Mouse (Mus musculus): ENCODE measurements around the gene Iqgap3. TPM values are rescaled to one million over a fixed set of nuclear protein-coding genes. Genes with fewer than 3 reads are reported as not detected.
A peak's percentile ranks its signal among the peaks of the same experiment; 100 is the strongest.

Gene Iqgap3
- total RNA-seq, 2 experiments from 2014 or later: 0.21 to 0.41 TPM

DNA sequence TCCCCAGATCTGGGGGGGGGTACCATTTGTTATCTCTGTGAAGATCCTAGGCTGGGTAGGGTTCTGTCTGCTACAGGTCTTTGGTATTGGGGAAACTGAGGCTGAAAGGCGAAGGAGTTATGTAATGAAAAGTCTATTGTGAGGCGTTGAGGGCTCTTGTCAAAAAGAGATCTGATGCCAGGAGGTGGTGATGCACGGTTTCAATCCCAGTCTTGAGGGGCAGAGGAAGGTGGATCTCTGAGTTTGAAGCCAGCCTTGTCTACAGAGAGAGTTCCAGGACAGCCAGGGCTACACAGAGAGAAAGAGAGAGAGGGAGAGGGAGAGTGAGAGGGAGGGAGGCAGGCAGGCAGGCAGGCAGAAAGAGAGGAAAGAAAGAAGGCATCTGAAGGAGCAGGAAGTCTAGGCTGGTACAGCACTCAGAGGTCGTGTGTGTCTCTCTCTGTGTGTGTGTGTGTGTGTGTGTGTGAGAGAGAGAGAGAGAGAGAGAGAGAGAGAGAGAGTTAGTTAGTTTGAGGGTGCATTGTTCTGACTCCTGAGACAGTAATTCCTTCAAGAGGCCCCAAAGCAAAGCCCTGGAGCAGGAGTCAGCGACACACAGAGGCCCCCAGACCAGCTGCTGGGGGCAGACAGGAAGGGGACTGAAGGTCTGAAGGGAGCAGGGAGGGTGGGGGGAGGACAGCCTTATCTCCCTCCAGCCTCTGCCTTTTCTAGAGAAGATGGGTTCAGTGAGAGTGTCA, 64.8 kb downstream of the Iqgap3 start:
- TF ChIP-seq CTCF (IDR thresholded peaks at IDR 0.05): no peak
- Histone ChIP-seq H3K4me3 (peak overlapping the region; percentile 98; the same call in 1 of the 2 replicates), H3K27ac (peak overlapping the region; percentile 95)
- intact Hi-C loops (cut with DNase I): no loop called here
- no peak for DNase-seq (ENCODE audit: extremely low spot score in 1 of 2, low spot score in 2 of 2)

GRCm38 (mm10) chr3:88147444-88147843, 65.7 kb downstream of the Iqgap3 start:
- intact Hi-C loops (cut with DNase I): no loop called here
- H3K4me3 ChIP-seq: no peak overlapping the region
- DNase-seq (ENCODE audit: extremely low spot score in 1 of 2, low spot score in 2 of 2): no peak
- H3K27ac ChIP-seq: peak overlapping the region; percentile 93; the same call in 1 of the 2 replicates
- no peak for TF ChIP-seq CTCF (IDR thresholded peaks at IDR 0.05)

DNA sequence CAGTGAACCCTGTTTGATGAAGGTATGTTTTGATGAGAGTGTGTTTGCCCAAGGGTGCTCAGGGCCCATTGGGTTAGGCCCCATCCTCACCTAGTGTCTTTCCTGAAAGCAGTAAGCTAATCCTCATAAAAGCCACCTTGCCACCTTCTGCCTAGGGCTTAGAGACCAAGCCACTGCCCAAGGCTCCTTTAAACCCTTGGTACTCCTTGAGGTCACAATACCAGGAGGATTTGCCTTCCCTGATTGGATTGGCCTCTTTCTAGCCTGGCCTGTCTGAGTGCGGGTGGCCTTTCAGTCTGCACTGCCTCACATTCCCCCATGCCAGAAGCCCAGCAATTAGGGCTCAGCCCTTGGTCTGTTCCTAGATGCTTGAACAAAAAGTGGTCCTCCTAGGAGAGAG, 66.1 kb downstream of the Iqgap3 start:
- intact Hi-C loops (cut with DNase I): no loop called here
- DNase-seq (ENCODE audit: extremely low spot score in 1 of 2, low spot score in 2 of 2): no peak
- H3K27ac ChIP-seq: peak overlapping the region; percentile 93; the same call in 1 of the 2 replicates

DNA sequence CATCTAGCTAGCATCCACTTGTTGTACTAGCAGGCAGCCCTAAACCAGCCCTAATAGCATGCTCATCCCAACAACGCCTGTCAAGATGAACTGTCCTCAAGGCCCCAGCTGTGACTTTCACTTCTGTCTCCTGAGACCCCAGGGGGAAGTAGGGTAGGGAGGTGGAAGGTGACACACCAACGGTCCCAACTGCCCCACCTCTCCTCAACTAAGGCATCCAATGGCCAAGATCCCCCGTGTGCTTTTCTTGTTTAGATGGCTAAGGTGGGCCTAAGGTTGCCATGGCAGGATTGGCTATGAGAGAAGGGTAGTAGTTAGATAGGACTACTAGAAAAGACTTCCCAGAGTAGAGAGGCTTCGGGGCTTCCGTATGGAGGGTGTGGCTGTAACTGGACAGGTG, 66.6 kb downstream of the Iqgap3 start:
- H3K27ac ChIP-seq: peak overlapping the region; percentile 93
- intact Hi-C loops (cut with DNase I): no loop called here
- DNase-seq (ENCODE audit: extremely low spot score in 1 of 2, low spot score in 2 of 2): no peak

More for the DNA sequence above, 66.1 kb downstream of the Iqgap3 start:
- no peak for TF ChIP-seq CTCF (IDR thresholded peaks at IDR 0.05)
- H3K4me3 ChIP-seq: no peak overlapping the region

DNA sequence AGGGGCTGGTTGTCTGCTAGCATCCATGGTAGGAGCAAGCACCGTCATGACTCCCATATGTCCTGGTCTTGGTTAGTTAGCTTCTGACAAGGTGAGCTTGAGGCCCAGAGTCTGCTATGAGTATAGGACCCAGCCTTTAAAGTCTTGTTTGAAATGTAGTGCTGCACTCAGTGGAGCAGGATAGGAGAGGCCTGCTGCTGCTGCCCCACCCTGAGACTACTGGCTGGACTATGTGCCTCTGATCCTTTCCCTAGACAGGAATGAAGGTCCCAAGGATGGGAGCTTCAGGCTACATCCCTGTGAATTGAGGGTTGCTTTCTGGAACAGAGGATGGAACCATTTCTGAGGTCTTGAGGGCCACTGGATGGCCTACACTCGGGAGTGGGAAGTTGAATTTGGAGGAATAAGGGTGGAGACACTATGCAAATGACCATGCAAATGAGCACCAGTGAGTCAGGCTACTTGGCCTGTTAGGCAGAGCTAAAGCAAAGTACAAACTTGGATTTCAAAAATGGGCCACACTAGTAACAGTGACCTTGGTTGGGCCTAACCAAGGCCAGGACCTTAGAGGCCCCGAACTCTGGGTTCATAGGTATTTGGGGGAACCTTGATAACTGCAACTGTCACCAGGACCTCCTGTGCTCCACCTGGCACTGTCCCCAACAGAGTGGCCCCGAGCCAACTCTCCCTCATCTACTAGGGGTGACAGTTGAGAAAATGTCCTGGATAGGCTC, 67.2 kb downstream of the Iqgap3 start:
- Histone ChIP-seq H3K4me3 (peak overlapping the region; percentile 33), H3K27ac (peak overlapping the region; percentile 93)
- DNase-seq (ENCODE audit: extremely low spot score in 1 of 2, low spot score in 2 of 2): no peak
- no peak for TF ChIP-seq CTCF (IDR thresholded peaks at IDR 0.05)
- intact Hi-C loops (cut with DNase I): no loop called here

More for the DNA sequence above, 66.6 kb downstream of the Iqgap3 start:
- no peak overlapping the region for H3K4me3 ChIP-seq
- TF ChIP-seq CTCF (IDR thresholded peaks at IDR 0.05): no peak

- DNase-seq (ENCODE audit: extremely low spot score in 1 of 2, low spot score in 2 of 2): no peak
- Histone ChIP-seq H3K4me3 (peak overlapping the region; percentile 33), H3K27ac (peak overlapping the region; percentile 93)
- intact Hi-C loops (cut with DNase I): no loop called here
- no peak for TF ChIP-seq CTCF (IDR thresholded peaks at IDR 0.05)
Observed at GRCm38 (mm10) chr3:88149510-88149974, 67.8 kb downstream of the Iqgap3 start.

- H3K4me3 ChIP-seq: peak overlapping the region; percentile 33
- intact Hi-C loops (cut with DNase I): no loop called here
- peak overlapping the region; percentile 93 for H3K27ac ChIP-seq
- peak; percentile 77 for DNase-seq (ENCODE audit: extremely low spot score in 1 of 2, low spot score in 2 of 2)
- TF ChIP-seq CTCF (IDR thresholded peaks at IDR 0.05): peak; percentile 45
Observed at GRCm38 (mm10) chr3:88150061-88150998, 68.6 kb downstream of the Iqgap3 start.

DNA sequence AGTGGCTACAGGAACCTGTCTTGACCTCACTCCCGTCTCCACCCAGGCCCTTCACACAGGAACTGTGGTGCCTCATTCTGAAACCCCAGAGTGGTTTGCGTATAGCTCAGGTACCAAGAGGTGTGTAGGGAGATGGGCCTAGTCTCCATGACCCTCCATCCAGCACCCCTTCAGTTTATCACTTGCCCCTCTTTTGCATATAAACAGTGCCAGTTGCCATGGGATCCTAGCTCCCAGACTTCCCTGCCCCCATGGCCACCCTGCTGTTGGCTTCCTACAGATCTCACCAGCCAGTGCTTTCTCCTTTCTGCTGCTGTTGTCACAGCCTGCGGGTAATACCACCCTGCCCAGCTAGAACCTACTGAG, 69.2 kb downstream of the Iqgap3 start:
- intact Hi-C loops (cut with DNase I): no loop called here
- no peak for TF ChIP-seq CTCF (IDR thresholded peaks at IDR 0.05)
- no peak for DNase-seq (ENCODE audit: extremely low spot score in 1 of 2, low spot score in 2 of 2)
- Histone ChIP-seq H3K4me3 (peak overlapping the region; percentile 33), H3K27ac (peak overlapping the region; percentile 93)

DNA sequence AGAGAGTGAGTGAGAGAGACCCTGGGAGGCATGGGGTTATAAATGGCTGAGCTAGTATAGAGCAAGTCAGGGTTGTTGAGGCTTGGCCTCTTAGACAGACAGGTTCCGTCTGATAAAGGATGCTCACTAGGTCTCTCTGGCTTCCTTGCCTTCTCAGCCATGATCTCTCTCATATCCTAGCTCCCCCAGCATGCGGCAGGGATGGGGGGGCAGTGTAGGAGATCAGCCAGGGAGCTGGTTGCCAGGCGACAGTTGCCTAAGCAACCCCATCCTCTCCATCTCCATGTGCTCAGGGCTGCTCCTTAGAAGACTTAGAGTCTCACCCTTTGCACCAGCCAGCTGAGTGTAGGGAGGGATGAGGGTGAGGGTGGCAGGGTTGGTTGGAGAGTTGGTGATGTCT, 70.3 kb downstream of the Iqgap3 start:
- intact Hi-C loops (cut with DNase I): no loop called here
- Histone ChIP-seq H3K27ac (peak overlapping the region; percentile 93), H3K4me3 (0 out of 2 replicates have a peak overlapping the region, but pooled peaks have one; percentile 11)
- peak; percentile 83 to 89 for DNase-seq (ENCODE audit: extremely low spot score in 1 of 2, low spot score in 2 of 2)
- TF ChIP-seq CTCF (IDR thresholded peaks at IDR 0.05): no peak

DNA sequence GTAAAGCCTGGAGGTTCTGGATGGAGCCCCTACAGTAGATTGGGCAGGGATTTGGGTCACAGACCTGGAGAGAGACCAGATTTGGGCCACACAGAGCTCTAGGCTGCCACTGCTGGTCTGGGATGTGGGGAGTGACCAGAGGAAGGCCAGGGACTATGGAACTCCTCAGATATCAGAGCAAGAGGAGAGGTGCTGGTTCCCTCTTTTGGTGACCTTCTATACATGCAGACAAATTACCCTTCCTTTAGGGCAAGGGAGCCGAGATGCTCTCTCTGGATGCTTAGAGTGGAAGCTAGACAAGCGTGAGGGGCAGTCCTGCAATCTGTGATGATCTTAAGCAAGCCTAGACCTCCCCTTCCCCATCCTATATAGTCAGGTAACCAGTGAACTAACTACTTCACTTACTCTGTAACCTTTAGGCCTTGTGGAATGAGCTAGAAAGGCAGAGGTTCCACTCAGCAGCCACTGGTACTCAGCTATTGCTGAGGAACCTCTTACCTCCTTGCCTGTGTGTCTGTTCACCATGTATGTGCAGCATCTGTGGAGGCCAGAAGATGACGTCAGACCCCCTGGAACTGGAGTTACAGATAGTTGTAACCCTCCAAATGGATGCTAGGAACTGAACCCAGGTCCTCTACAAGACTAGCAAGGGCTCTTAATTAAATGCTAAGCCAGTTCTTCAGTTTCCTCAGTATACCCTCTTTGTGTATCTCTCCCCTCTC, 71.7 kb downstream of the Iqgap3 start:
- no peak overlapping the region for H3K4me3 ChIP-seq
- peak overlapping the region; percentile 93 for H3K27ac ChIP-seq
- TF ChIP-seq CTCF (IDR thresholded peaks at IDR 0.05): no peak
- intact Hi-C loops (cut with DNase I): no loop called here
- DNase-seq (ENCODE audit: extremely low spot score in 1 of 2, low spot score in 2 of 2): no peak

- TF ChIP-seq CTCF (IDR thresholded peaks at IDR 0.05): no peak
- DNase-seq (ENCODE audit: extremely low spot score in 1 of 2, low spot score in 2 of 2): no peak
- Histone ChIP-seq H3K27ac (no peak overlapping the region), H3K4me3 (no peak overlapping the region)
- intact Hi-C loops (cut with DNase I): no loop called here
Observed at GRCm38 (mm10) chr3:88154236-88154635, 72.5 kb downstream of the Iqgap3 start.

Measured in left cerebral cortex, adult 2 months (tissue).